ENCODE assay signal across 1 mouse cellular context in the genomic region with DNA sequence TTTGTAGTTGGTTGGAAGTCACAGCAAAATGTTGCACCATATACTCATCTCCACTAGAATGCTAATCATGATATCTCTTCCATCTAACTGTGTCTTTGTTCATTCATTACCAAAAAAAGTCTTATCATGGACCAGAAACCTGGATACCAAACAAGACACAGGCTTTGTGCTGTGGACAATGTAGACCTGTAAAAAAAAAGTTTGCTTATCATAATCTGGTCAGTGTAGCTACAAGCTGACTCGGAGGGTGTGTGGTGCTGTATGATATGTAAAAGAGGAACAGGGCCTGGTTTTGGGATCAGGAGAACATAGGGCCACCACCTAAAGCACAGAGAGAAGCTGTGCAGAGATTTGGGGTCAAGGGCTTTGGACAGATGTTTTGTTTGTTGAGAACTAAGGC.
TF ChIP-seq lines count a peak whose summit lies in the region.

No protein-coding gene starts in this region.

TF ChIP-seq in MEL, 35 proteins besides CTCF, POLR2A, EP300 and RAD21 (continued from another document):
- TF ChIP-seq CHD1 (IDR thresholded peaks at IDR 0.05; ENCODE audit: low read depth, low read length) (no peak), CHD2 (IDR thresholded peaks at IDR 0.05; ENCODE audit: low read length) (no peak), MAX (IDR thresholded peaks at IDR 0.05; ENCODE audit: low read length) (no peak), TBP (IDR thresholded peaks at IDR 0.05; ENCODE audit: low read depth, low read length) (no peak), ZNF384 (IDR thresholded peaks at IDR 0.05; ENCODE audit: low read depth, low read length) (peak; percentile 100), ETS1 (IDR thresholded peaks at IDR 0.05; ENCODE audit: low read depth, low read length) (peak; percentile 96)
